Mouse (Mus musculus) lung, adult 2 months (tissue): ENCODE results near the gene Zfp644.

Experiments used
- CTCF ChIP-seq: fragments of 200-500 bp; IDR thresholded peaks from 2 replicates; pipeline ENCODE4 v1.5.1; 2011; ENCODE audit warnings: mild to moderate bottlenecking, low read length, control low read depth; ENCODE audit not compliant: insufficient read depth
- POLR2A ChIP-seq: fragments of 200-500 bp; IDR thresholded peaks from 2 replicates; pipeline ENCODE4 v1.6.1; 2011; ENCODE audit warnings: low read depth, mild to moderate bottlenecking, control low read depth, low read length, borderline replicate concordance; ENCODE audit errors: extremely low read depth

- TF ChIP-seq POLR2A (no peak), CTCF (no peak)
Observed at GRCm38 (mm10) chr5:106589006-106589405, 108.1 kb downstream of the Zfp644 start.
